Mouse (Mus musculus): Measurements from ENCODE around the gene Tmem141.

DNA sequence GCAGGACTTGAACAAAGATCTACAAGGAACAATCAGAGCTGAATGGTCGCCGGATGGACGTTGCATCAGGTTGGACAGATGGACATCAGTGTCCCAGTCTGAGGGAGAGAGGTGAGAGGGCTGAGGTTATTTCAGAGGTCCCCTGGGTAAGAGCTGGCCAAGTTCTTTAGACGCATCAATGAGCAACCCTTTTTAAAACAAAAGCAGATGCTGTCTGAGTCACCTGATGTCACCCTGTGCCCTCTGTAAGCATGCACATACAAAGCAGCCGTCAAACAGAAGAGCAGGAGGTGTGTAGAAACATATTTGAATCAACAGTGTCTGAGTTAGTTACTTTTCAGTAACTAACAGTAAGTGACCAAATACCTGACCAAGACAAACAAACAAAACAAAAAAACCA, 42.3 kb upstream of the Tmem141 start:
- TF ChIP-seq CTCF (IDR thresholded peaks at IDR 0.05; ENCODE audit: borderline replicate concordance, extremely low read depth, insufficient read depth, insufficient read length) (no peak), POLR2A (IDR thresholded peaks at IDR 0.05; ENCODE audit: borderline replicate concordance, extremely low read depth, insufficient read depth, insufficient read length, poor library complexity, severe bottlenecking) (no peak)
